In the genomic region with DNA sequence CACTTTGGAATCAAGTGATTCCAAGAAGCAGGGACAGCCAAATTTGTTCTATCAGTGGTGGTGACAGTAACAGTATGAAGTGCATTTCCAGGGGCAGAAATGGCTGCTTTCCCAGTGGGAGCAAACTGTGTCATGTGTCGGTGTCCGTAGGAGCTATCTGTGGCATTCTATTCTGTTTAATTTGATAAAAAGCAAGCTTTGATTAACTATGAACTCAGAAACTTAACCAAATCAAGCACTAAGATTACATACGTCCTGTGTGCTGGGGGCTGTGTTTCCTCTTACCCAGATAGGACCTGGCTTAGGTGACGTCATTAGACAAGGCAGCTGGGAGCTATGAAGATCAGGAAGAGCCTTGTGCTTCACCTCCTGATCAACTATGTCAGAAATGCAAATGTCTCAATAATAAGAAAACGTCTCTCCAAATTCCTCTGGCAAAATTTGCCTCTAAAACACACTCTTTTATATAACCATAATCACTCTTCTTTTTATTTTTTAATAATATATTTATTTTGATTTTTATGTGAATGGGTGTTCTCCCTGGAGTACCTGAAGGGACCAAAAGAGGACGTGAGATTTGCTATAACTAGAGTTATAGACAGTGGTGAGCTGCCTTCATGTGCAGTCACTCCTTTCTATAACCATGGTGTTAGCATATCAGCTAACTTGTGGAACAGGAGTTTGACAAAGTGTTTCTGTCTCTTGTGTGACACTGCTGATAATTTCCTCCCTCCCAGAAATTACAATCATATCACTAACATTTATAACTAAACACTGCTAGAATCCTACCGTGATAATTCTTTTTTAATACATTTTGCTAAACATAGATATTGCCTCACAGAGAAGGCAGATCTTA, we compare ENCODE assay signal across 29 mouse cellular contexts. TPM values are rescaled to one million over a fixed set of nuclear protein-coding genes. Genes with fewer than 3 reads are reported as not detected.
DNase-seq lines count a peak whose midpoint lies in the region; ATAC-seq and TF ChIP-seq lines count a peak whose summit lies in the region.
"Had no signal": no experiment of that assay in that cellular context is flagged by ENCODE, and none has a peak within 500 bp of the region (broad histone marks: within the 10 kb centered on the region; RNA-seq: fewer than 3 reads in every experiment).

No protein-coding gene starts in this region.

- TF ChIP-seq EP300 in heart, postnatal 0 days (IDR thresholded peaks at IDR 0.05; ENCODE audit: low read depth): no peak

- DNase-seq in liver (no peak), MN1 (ENCODE audit: low spot score) (no peak)
- DNase-seq in heart, postnatal 0 days (ENCODE audit: low spot score): peak; percentile 47
- no peak for DNase-seq in left cerebral cortex, postnatal 25 days (ENCODE audit: low spot score in 2 of 2)
- DNase-seq: adrenal gland, postnatal 10 days; B cell, adult 2 months; cerebellum, adult 8-10 months; gastrocnemius, postnatal 25 days; lung, embryonic 14.5 days; thymus, adult 2 months had no signal

- H3K4me1 ChIP-seq in heart, embryonic 13.5 days: peaks cover 39% of the 10 kb centered on the region
- H3K4me1 ChIP-seq in heart, embryonic 11.5 days (ENCODE audit: control insufficient read depth, insufficient read depth, low read length): peaks cover 10% of the 10 kb centered on the region
- H3K4me1 ChIP-seq in liver, embryonic 12.5 days: peaks cover 18% of the 10 kb centered on the region
- H3K4me1 ChIP-seq in heart, postnatal 0 days (ENCODE audit: control insufficient read depth, insufficient read depth): peaks cover 26% of the 10 kb centered on the region
- H3K4me1 ChIP-seq: hindbrain, embryonic 15.5 days; megakaryocyte, embryonic 14.5 days had no signal

- H3K27me3 ChIP-seq in heart, embryonic 13.5 days (replicated peaks): no peaks in the 10 kb centered on the region
- H3K27me3 ChIP-seq in heart, embryonic 11.5 days (ENCODE audit: control insufficient read depth, insufficient read depth, low read length): no peaks in the 10 kb centered on the region
- 0 out of 2 replicates have a peak, but pooled peaks cover 7% of the 10 kb centered on the region for H3K27me3 ChIP-seq in liver, embryonic 12.5 days (replicated peaks)
- H3K27me3 ChIP-seq in heart, postnatal 0 days (ENCODE audit: control insufficient read depth, insufficient read depth, low read length): no peaks in the 10 kb centered on the region
- H3K27me3 ChIP-seq: CH12.LX; hindbrain, embryonic 15.5 days; megakaryocyte, embryonic 14.5 days had no signal

- 27% methylated on average over 7 of the region's 7 CpGs for WGBS in heart, embryonic 13.5 days
- WGBS in heart, embryonic 11.5 days (ENCODE audit: insufficient replicate concordance): 37% methylated on average over 7 of the region's 7 CpGs
- 38% methylated on average over 7 of the region's 7 CpGs for WGBS in liver, embryonic 12.5 days (ENCODE audit: insufficient replicate concordance)
- WGBS in heart, postnatal 0 days: 19% methylated on average over 7 of the region's 7 CpGs

- H3K9me3 ChIP-seq in heart, embryonic 13.5 days: no peaks in the 10 kb centered on the region
- H3K9me3 ChIP-seq in heart, embryonic 11.5 days (replicated peaks; ENCODE audit: control insufficient read depth, low read length): no peaks in the 10 kb centered on the region
- no peaks in the 10 kb centered on the region for H3K9me3 ChIP-seq in liver, embryonic 12.5 days (replicated peaks)
- no peaks in the 10 kb centered on the region for H3K9me3 ChIP-seq in heart, postnatal 0 days (replicated peaks; ENCODE audit: control insufficient read depth, low read length)
- H3K9me3 ChIP-seq: G1E; hindbrain, embryonic 15.5 days; megakaryocyte, embryonic 14.5 days had no signal

- H3K36me3 ChIP-seq in heart, embryonic 13.5 days: no peaks in the 10 kb centered on the region
- H3K36me3 ChIP-seq in heart, embryonic 11.5 days (ENCODE audit: control insufficient read depth, insufficient read depth, low read length): no peaks in the 10 kb centered on the region
- no peaks in the 10 kb centered on the region for H3K36me3 ChIP-seq in liver, embryonic 12.5 days
- no peaks in the 10 kb centered on the region for H3K36me3 ChIP-seq in heart, postnatal 0 days (replicated peaks; ENCODE audit: control insufficient read depth, insufficient read depth, low read length)
- H3K36me3 ChIP-seq: G1E; hindbrain, embryonic 15.5 days had no signal

- no peak; the same call in 1 of the 2 replicates for ATAC-seq in heart, embryonic 13.5 days (ENCODE audit: extremely low read depth, insufficient number of reproducible peaks, low FRiP score, low TSS enrichment)
- no peak for ATAC-seq in heart, embryonic 11.5 days (replicated peaks; ENCODE audit: insufficient number of reproducible peaks, low FRiP score, low TSS enrichment)
- ATAC-seq in liver, embryonic 12.5 days: peak; percentile 68; the same call in 1 of the 2 replicates
- ATAC-seq in heart, postnatal 0 days (ENCODE audit: insufficient read depth, low read depth): 0 out of 2 replicates have a peak, but pooled peaks have one; percentile 33
- peak; percentile 76 for ATAC-seq in megakaryocyte progenitor cell, adult 5-6 weeks (replicated peaks; ENCODE audit: poor library complexity)

- TF ChIP-seq CTCF in heart, postnatal 0 days (IDR thresholded peaks at IDR 0.05; ENCODE audit: low read depth): no peak

- peak overlapping the region; percentile 13; the same call in 1 of the 2 replicates for H3K4me2 ChIP-seq in heart, embryonic 13.5 days
- H3K4me2 ChIP-seq in heart, embryonic 11.5 days: no peak overlapping the region
- no peak overlapping the region for H3K4me2 ChIP-seq in liver, embryonic 12.5 days
- H3K4me2 ChIP-seq in heart, postnatal 0 days (ENCODE audit: low read depth, low read length): no peak overlapping the region
- H3K4me2 ChIP-seq: hindbrain, embryonic 15.5 days; lung, embryonic 14.5 days had no signal

- 0 out of 2 replicates have a peak overlapping the region, but pooled peaks have one; percentile 12 for H3K9ac ChIP-seq in heart, embryonic 13.5 days
- H3K9ac ChIP-seq in heart, embryonic 11.5 days (ENCODE audit: low read depth, low read length): no peak overlapping the region
- no peak overlapping the region for H3K9ac ChIP-seq in liver, embryonic 12.5 days
- H3K9ac ChIP-seq in heart, postnatal 0 days (replicated peaks; ENCODE audit: low read depth, low read length): no peak overlapping the region
- H3K9ac ChIP-seq: forebrain, postnatal 0 days; hindbrain, embryonic 15.5 days; lung, embryonic 14.5 days had no signal

- intact Hi-C loops in left cerebral cortex, postnatal 25 days (cut with DNase I): no loop called here

- no peak overlapping the region for H3K4me3 ChIP-seq in heart, embryonic 13.5 days
- no peak overlapping the region for H3K4me3 ChIP-seq in heart, embryonic 11.5 days (ENCODE audit: low read depth, low read length)
- H3K4me3 ChIP-seq in liver, embryonic 12.5 days: no peak overlapping the region
- no peak overlapping the region for H3K4me3 ChIP-seq in heart, postnatal 0 days (ENCODE audit: low read depth, low read length)
- H3K4me3 ChIP-seq: hindbrain, embryonic 15.5 days; megakaryocyte, embryonic 14.5 days had no signal

- H3K27ac ChIP-seq in heart, embryonic 13.5 days (replicated peaks): peak overlapping the region; percentile 24; the same call in 1 of the 2 replicates
- H3K27ac ChIP-seq in heart, embryonic 11.5 days (ENCODE audit: low read depth, low read length): no peak overlapping the region
- H3K27ac ChIP-seq in liver, embryonic 12.5 days: no peak overlapping the region
- H3K27ac ChIP-seq in heart, postnatal 0 days (ENCODE audit: low read depth): peak overlapping the region; percentile 59
- H3K27ac ChIP-seq: hindbrain, embryonic 15.5 days; stomach, postnatal 0 days had no signal

RNA-seq across cellular contexts. Expression of gene Gm47985, which starts 25.3 kb away (rescaled TPM):
- 0.69 and 2.6 TPM in 2 replicates for polyA plus RNA-seq in heart, embryonic 13.5 days (2015; fragmentation: Nextera tagmentation; extraction: Ambion mirVana)
- polyA plus RNA-seq in heart, embryonic 11.5 days (2014; fragmentation: Nextera tagmentation; extraction: Ambion mirVana): 2.1 and 3.4 TPM in 2 replicates
- polyA plus RNA-seq in liver, embryonic 12.5 days (2016; fragmentation: Nextera tagmentation; extraction: Ambion mirVana): 3.7 and 4.1 TPM in 2 replicates
- 0.08 and 0.23 TPM in 2 replicates for total RNA-seq in heart, postnatal 0 days (2014; rRNA removed; ENCODE audit: low replicate concordance)
- 0.25 and 0.42 TPM in 2 replicates for polyA plus RNA-seq in heart, postnatal 0 days (2015; fragmentation: Nextera tagmentation; extraction: Ambion mirVana)
- 0.20 TPM in 1 of 2 replicates, not detected in the other for total RNA-seq in megakaryocyte progenitor cell, adult 5-6 weeks (2015)
- total RNA-seq in megakaryocyte progenitor cell, adult 5-6 weeks (2017): not detected in 2 replicates
- total RNA-seq in left cerebral cortex, postnatal 25 days (2021): not detected
- total RNA-seq: adrenal gland, postnatal 10 days; CH12.LX; forebrain, postnatal 0 days; gastrocnemius, postnatal 25 days; left cerebral cortex, adult 18-20 months; left cerebral cortex, postnatal 36 days had no signal
- polyA plus RNA-seq: forebrain, postnatal 0 days; hindbrain, embryonic 15.5 days; lung, embryonic 14.5 days; stomach, postnatal 0 days had no signal

RNA-seq across cellular contexts. Expression of gene Gm8947, which starts 35.2 kb away (rescaled TPM):
- 0.17 and 0.37 TPM in 2 replicates for polyA plus RNA-seq in heart, embryonic 13.5 days (2015; fragmentation: Nextera tagmentation; extraction: Ambion mirVana)
- polyA plus RNA-seq in heart, embryonic 11.5 days (2014; fragmentation: Nextera tagmentation; extraction: Ambion mirVana): 0.48 and 1.2 TPM in 2 replicates
- polyA plus RNA-seq in liver, embryonic 12.5 days (2016; fragmentation: Nextera tagmentation; extraction: Ambion mirVana): 1.2 and 1.7 TPM in 2 replicates
- total RNA-seq in heart, postnatal 0 days (2014; rRNA removed; ENCODE audit: low replicate concordance): not detected in 2 replicates
- polyA plus RNA-seq in heart, postnatal 0 days (2015; fragmentation: Nextera tagmentation; extraction: Ambion mirVana): 0.10 TPM in 1 of 2 replicates, not detected in the other
- 0.30 TPM in 1 of 2 replicates, not detected in the other for total RNA-seq in megakaryocyte progenitor cell, adult 5-6 weeks (2015)
- total RNA-seq in megakaryocyte progenitor cell, adult 5-6 weeks (2017): not detected in 2 replicates
- not detected for total RNA-seq in left cerebral cortex, postnatal 25 days (2021)
- total RNA-seq: adrenal gland, postnatal 10 days; forebrain, postnatal 0 days; heart, postnatal 14 days; left cerebral cortex, adult 18-20 months; left cerebral cortex, postnatal 36 days had no signal
- polyA plus RNA-seq: forebrain, postnatal 0 days; hindbrain, embryonic 15.5 days; midbrain, embryonic 14.5 days; thymus, adult 2 months had no signal

RNA-seq across cellular contexts. Expression of gene Gm47995, which starts 41.2 kb away (rescaled TPM):
- polyA plus RNA-seq in heart, embryonic 13.5 days (2015; fragmentation: Nextera tagmentation; extraction: Ambion mirVana): not detected in 2 replicates
- polyA plus RNA-seq in heart, embryonic 11.5 days (2014; fragmentation: Nextera tagmentation; extraction: Ambion mirVana): 0.90 and 1.4 TPM in 2 replicates
- polyA plus RNA-seq in liver, embryonic 12.5 days (2016; fragmentation: Nextera tagmentation; extraction: Ambion mirVana): 0.85 and 1.1 TPM in 2 replicates
- total RNA-seq in heart, postnatal 0 days (2014; rRNA removed; ENCODE audit: low replicate concordance): 1.4 TPM in 1 of 2 replicates, not detected in the other
- polyA plus RNA-seq in heart, postnatal 0 days (2015; fragmentation: Nextera tagmentation; extraction: Ambion mirVana): not detected in 2 replicates
- not detected in 2 replicates for total RNA-seq in megakaryocyte progenitor cell, adult 5-6 weeks (2015)
- total RNA-seq in megakaryocyte progenitor cell, adult 5-6 weeks (2017): not detected in 2 replicates
- total RNA-seq in left cerebral cortex, postnatal 25 days (2021): not detected
- total RNA-seq: adrenal gland, postnatal 10 days; CH12.LX; forebrain, postnatal 0 days; gastrocnemius, postnatal 25 days; heart, postnatal 14 days; left cerebral cortex, adult 18-20 months; left cerebral cortex, postnatal 36 days had no signal
- polyA plus RNA-seq: forebrain, postnatal 0 days; hindbrain, embryonic 15.5 days; intestine, embryonic 14.5 days; kidney, embryonic 16.5 days; lung, embryonic 14.5 days; midbrain, embryonic 14.5 days; neural tube, embryonic 11.5 days; stomach, postnatal 0 days; thymus, adult 2 months had no signal

RNA-seq across cellular contexts. Expression of gene 3110040M04Rik, which starts 46.9 kb away (rescaled TPM):
- 0.18 TPM in 1 of 2 replicates, not detected in the other for polyA plus RNA-seq in heart, embryonic 13.5 days (2015; fragmentation: Nextera tagmentation; extraction: Ambion mirVana)
- 0.68 and 1.1 TPM in 2 replicates for polyA plus RNA-seq in heart, embryonic 11.5 days (2014; fragmentation: Nextera tagmentation; extraction: Ambion mirVana)
- polyA plus RNA-seq in liver, embryonic 12.5 days (2016; fragmentation: Nextera tagmentation; extraction: Ambion mirVana): 1.3 and 1.6 TPM in 2 replicates
- total RNA-seq in heart, postnatal 0 days (2014; rRNA removed; ENCODE audit: low replicate concordance): not detected in 2 replicates
- polyA plus RNA-seq in heart, postnatal 0 days (2015; fragmentation: Nextera tagmentation; extraction: Ambion mirVana): not detected in 2 replicates
- total RNA-seq in megakaryocyte progenitor cell, adult 5-6 weeks (2015): not detected in 2 replicates
- 1.3 TPM in 1 of 2 replicates, not detected in the other for total RNA-seq in megakaryocyte progenitor cell, adult 5-6 weeks (2017)
- total RNA-seq in left cerebral cortex, postnatal 25 days (2021): not detected
- total RNA-seq: adrenal gland, postnatal 10 days; CH12.LX; forebrain, postnatal 0 days; gastrocnemius, postnatal 25 days; heart, postnatal 14 days; left cerebral cortex, adult 18-20 months; left cerebral cortex, postnatal 36 days had no signal
- polyA plus RNA-seq: forebrain, postnatal 0 days; hindbrain, embryonic 15.5 days; limb, embryonic 14.5 days; lung, embryonic 14.5 days; midbrain, embryonic 14.5 days; stomach, postnatal 0 days; thymus, adult 2 months had no signal

RNA-seq across cellular contexts. Expression of gene Gm47996, which starts 52.9 kb away (rescaled TPM):
- polyA plus RNA-seq in heart, embryonic 13.5 days (2015; fragmentation: Nextera tagmentation; extraction: Ambion mirVana): not detected in 2 replicates
- 0.70 TPM in 1 of 2 replicates, not detected in the other for polyA plus RNA-seq in heart, embryonic 11.5 days (2014; fragmentation: Nextera tagmentation; extraction: Ambion mirVana)
- 0.35 and 0.83 TPM in 2 replicates for polyA plus RNA-seq in liver, embryonic 12.5 days (2016; fragmentation: Nextera tagmentation; extraction: Ambion mirVana)
- total RNA-seq in heart, postnatal 0 days (2014; rRNA removed; ENCODE audit: low replicate concordance): not detected in 2 replicates
- not detected in 2 replicates for polyA plus RNA-seq in heart, postnatal 0 days (2015; fragmentation: Nextera tagmentation; extraction: Ambion mirVana)
- not detected in 2 replicates for total RNA-seq in megakaryocyte progenitor cell, adult 5-6 weeks (2015)
- total RNA-seq in megakaryocyte progenitor cell, adult 5-6 weeks (2017): not detected in 2 replicates
- total RNA-seq in left cerebral cortex, postnatal 25 days (2021): not detected
- total RNA-seq: adrenal gland, postnatal 10 days; CH12.LX; forebrain, postnatal 0 days; heart, postnatal 14 days; left cerebral cortex, adult 18-20 months; left cerebral cortex, postnatal 36 days had no signal
- polyA plus RNA-seq: forebrain, postnatal 0 days; hindbrain, embryonic 15.5 days; intestine, embryonic 14.5 days; lung, embryonic 14.5 days; midbrain, embryonic 14.5 days; neural tube, embryonic 11.5 days; small intestine, adult 2 months; stomach, postnatal 0 days; thymus, adult 2 months had no signal

Comparison
In these comparisons a context has a peak if more than half of its experiments do, and no peak if none do; other contexts are left out.
1. ATAC-seq: peak in liver, embryonic 12.5 days (single experiment), heart, postnatal 0 days (single experiment) and megakaryocyte progenitor cell, adult 5-6 weeks (single experiment); none in heart, embryonic 13.5 days (single experiment) and heart, embryonic 11.5 days (single experiment).
2. H3K27ac ChIP-seq: peak in heart, embryonic 13.5 days (single experiment) and heart, postnatal 0 days (single experiment); none in heart, embryonic 11.5 days (single experiment) and liver, embryonic 12.5 days (single experiment).